Mouse (Mus musculus) kidney, embryonic 16.5 days (tissue): ENCODE results near the gene Stard3. TPM values are rescaled to one million over a fixed set of nuclear protein-coding genes. Genes with fewer than 3 reads are reported as not detected.

Experiments
- ATAC-seq: fragments of 200-750 bp; cut with Nextera tagmentation; 2 replicates; pipeline ENCODE4 v1.8.0; 2017; ENCODE audit warnings: moderate TSS enrichment; ENCODE audit not compliant: low FRiP score, low TSS enrichment
- H3K27ac ChIP-seq: fragments of 300-500 bp; sonication (generic); 2 replicates; pipeline ENCODE4 v1.5.1; 2014; ENCODE audit warnings: low read length
- H3K27me3 ChIP-seq: fragments of 300-500 bp; sonication (generic); 2 replicates; pipeline ENCODE4 v1.6.1; 2014; ENCODE audit warnings: low read length, control low read depth, mixed read lengths; ENCODE audit not compliant: insufficient read depth
- H3K36me3 ChIP-seq: fragments of 300-500 bp; sonication (generic); 2 replicates; pipeline ENCODE4 v1.6.1; 2014; ENCODE audit warnings: low read length, control low read depth, mixed read lengths; ENCODE audit not compliant: insufficient read depth
- H3K4me1 ChIP-seq: fragments of 300-500 bp; sonication (generic); 2 replicates; pipeline ENCODE4 v1.6.1; 2014; ENCODE audit warnings: low read length, control low read depth, mixed read lengths; ENCODE audit not compliant: insufficient read depth
- H3K4me2 ChIP-seq: fragments of 300-500 bp; sonication (generic); replicated peaks from 2 replicates; pipeline ENCODE4 v1.6.1; 2014; ENCODE audit warnings: low read depth, low read length
- H3K4me3 ChIP-seq: fragments of 300-500 bp; sonication (generic); 2 replicates; pipeline ENCODE4 v1.5.1; 2014; ENCODE audit warnings: mild to moderate bottlenecking, low read length
- H3K9ac ChIP-seq: fragments of 300-500 bp; sonication (generic); replicated peaks from 2 replicates; pipeline ENCODE4 v1.6.1; 2014; ENCODE audit warnings: low read length
- H3K9me3 ChIP-seq: fragments of 300-500 bp; sonication (generic); 2 replicates; pipeline ENCODE4 v1.6.1; 2016; ENCODE audit warnings: low read length, control low read depth
- WGBS: fragments of 180-500 bp; shearing (Covaris S2); extraction: QIAGEN DNeasy Blood & Tissue Kit; methylation state at CpG from one replicate; pipeline ENCODE4 v1.1.7; 2014; 5-methylcytosine and 5-hydroxymethylcytosine counted together
- polyA plus RNA-seq: library from polyadenylated mRNA; unstranded; fragments of >200 nt; fragmentation: Nextera tagmentation; extraction: Ambion mirVana; gene quantifications from 2 replicates; pipeline ENCODE4 v1.2.1, GENCODE M21; 2015

Gene Stard3
- polyA plus RNA-seq, 1 experiment from 2014 or later: 62.0 TPM

DNA sequence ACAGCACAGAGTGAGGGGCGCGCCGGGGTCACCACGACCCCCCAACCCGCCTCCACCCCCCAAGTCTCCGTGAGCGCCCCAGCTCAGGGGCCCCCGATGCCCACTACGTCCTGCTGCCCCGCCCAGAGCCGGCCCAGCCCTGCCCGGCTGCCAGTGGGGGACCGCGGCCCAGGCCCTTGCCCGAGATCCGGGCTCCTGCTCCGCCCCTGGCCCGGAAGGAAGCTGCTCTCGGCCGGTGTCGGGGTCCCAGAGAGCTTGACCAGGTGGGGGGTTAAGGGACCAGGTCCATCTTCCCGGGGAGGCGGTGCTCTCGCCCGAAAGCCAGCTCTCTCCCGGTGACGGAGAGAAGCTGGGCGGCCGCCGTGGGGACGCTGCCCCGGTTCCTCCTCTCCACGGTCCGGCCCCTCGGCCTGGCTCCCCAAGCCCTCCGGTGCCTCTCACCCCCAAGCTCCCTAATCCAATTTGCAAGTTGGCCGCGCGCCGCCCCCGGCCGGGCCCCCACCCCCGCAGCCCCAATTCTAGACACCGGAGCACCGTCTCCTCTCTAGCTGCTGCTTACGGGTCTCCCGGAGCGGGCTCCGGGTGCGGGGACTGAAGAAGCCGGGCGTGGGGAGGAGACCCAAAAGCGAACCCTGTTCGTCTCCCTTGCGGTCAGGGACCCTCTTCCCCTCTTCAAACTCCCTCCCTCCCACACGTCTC lies 29.6 kb upstream of the Stard3 start:
- Histone ChIP-seq H3K4me3 (peak overlapping the region; percentile 18), H3K9ac (no peak overlapping the region), H3K36me3 (no peaks in the 10 kb centered on the region), H3K4me2 (peak overlapping the region; percentile 40), H3K9me3 (no peaks in the 10 kb centered on the region), H3K4me1 (peaks cover 18% of the 10 kb centered on the region), H3K27ac (no peak overlapping the region), H3K27me3 (peaks cover 100% of the 10 kb centered on the region)
- under 1% methylated on average over 51 of the region's 56 CpGs for WGBS
- no peak for ATAC-seq

DNA sequence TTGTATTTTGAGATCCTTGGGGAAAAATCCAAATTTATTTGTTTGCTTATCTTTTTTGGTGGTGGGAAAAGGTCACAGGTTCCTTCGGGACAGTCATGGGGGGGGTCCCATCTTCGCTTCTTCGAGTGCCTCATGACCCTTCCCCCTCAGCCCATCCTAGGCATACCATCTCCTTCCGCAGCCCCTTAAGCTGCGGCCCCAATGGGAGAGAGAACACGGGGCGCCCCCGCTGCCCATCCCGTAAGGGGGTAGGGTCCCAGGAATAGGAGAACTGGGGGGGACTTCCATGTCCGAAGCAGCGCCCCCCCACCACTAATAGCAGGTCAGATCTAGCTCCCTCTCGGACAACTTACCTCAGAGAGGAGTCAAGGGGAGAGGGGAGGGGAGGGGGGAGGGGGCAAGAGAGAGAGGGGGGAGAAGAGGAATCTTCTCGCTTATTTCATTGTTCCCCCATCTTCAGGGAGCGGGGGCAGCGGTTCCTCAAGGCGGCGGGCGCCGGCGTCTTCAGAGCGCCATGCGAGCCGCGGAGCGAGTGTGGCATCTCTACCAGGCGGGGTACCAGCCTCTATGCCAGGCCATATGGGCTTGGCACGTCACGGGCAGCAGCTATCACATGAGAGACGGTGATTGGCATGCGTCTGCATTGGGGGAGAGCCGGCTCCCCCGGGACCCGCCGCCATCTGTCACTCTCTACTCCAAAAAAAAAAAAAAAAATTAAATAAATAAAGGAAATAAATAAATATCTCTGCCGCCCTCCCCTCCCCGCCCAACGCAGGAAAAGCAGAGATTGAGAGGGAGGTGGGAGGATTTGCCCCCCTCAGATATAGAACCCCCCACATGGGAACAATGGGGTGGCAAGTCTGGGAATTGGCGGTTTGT lies 28.8 kb upstream of the Stard3 start, which contains the start of gene Neurod2:
Neurod2 (minus strand) TSS at position 568 of the 879 bp plus-strand sequence.
- Histone ChIP-seq H3K4me1 (peaks cover 24% of the 10 kb centered on the region), H3K27me3 (peaks cover 100% of the 10 kb centered on the region), H3K4me3 (peak within 1 kb of the TSS; percentile 18), H3K9me3 (no peaks in the 10 kb centered on the region), H3K4me2 (peak within 1 kb of the TSS; percentile 40), H3K36me3 (no peaks in the 10 kb centered on the region), H3K9ac (no peak within 1 kb of the TSS), H3K27ac (no peak within 1 kb of the TSS)
- ATAC-seq: no peak
- WGBS: 2% methylated on average over 37 of the region's 38 CpGs

- no peaks in the 10 kb centered on the region for H3K9me3 ChIP-seq
- no peak for ATAC-seq
- H3K4me3 ChIP-seq: no peak overlapping the region
- 40% methylated on average over 9 of the region's 9 CpGs for WGBS
- H3K4me1 ChIP-seq: peaks cover 27% of the 10 kb centered on the region
- H3K27me3 ChIP-seq: peaks cover 100% of the 10 kb centered on the region
- H3K9ac ChIP-seq: no peak overlapping the region
- no peak overlapping the region for H3K27ac ChIP-seq
- no peaks in the 10 kb centered on the region for H3K36me3 ChIP-seq
- H3K4me2 ChIP-seq: no peak overlapping the region
Observed at GRCm38 (mm10) chr11:98329960-98330744, 28.0 kb upstream of the Stard3 start.

GRCm38 (mm10) chr11:98330745-98331204 lies 27.4 kb upstream of the Stard3 start:
- H3K9ac ChIP-seq: no peak overlapping the region
- WGBS: 43% methylated on average over 2 of the region's 2 CpGs
- no peak for ATAC-seq
- H3K27ac ChIP-seq: no peak overlapping the region
- no peaks in the 10 kb centered on the region for H3K9me3 ChIP-seq
- peaks cover 27% of the 10 kb centered on the region for H3K4me1 ChIP-seq
- H3K36me3 ChIP-seq: no peaks in the 10 kb centered on the region
- no peak overlapping the region for H3K4me3 ChIP-seq
- no peak overlapping the region for H3K4me2 ChIP-seq
- peaks cover 100% of the 10 kb centered on the region for H3K27me3 ChIP-seq

DNA sequence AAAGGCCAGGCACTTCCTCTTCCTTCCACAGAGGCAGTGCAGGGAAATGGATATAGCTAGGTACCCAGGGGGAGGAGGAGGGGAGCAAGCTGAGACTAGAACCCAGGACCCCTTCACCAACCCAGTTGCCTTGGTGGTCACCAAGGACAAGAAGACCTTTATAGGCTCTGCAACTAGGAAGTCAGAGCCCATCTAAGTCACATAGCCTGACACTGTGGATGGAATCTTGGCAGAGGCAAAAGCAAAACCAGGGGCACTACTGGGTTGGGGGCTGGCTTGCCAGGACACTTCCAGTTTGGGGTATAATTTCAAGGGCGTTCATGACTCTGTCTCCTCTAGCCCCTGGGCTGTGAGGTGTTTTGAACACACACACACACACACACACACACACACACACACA lies 26.8 kb upstream of the Stard3 start:
- Histone ChIP-seq H3K27me3 (peaks cover 100% of the 10 kb centered on the region), H3K27ac (no peak overlapping the region), H3K36me3 (no peaks in the 10 kb centered on the region), H3K4me3 (no peak overlapping the region), H3K4me1 (peaks cover 27% of the 10 kb centered on the region), H3K9ac (no peak overlapping the region), H3K9me3 (no peaks in the 10 kb centered on the region), H3K4me2 (no peak overlapping the region)
- 67% methylated on average over 1 of the region's 1 CpGs for WGBS
- ATAC-seq: no peak

DNA sequence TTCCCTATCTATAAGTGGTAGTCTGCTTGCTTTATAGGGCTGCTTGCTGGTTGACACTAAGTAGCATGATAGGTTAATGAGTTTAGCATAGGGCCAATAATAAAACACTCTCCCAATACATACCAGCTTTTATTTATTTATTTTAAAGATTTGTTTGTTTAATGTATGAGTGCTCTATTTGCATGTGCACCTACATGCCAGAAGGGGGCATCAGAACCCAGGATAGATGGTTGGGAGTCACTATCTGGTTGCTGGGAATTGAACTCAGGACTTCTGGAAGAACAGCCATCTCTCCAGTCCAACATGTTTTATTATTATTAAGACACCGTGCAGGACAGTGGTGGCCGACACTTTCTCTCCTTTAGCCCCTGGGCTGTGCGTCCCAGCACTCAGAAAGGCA lies 26.0 kb upstream of the Stard3 start:
- H3K36me3 ChIP-seq: no peaks in the 10 kb centered on the region
- WGBS: 72% methylated on average over 3 of the region's 3 CpGs
- H3K9me3 ChIP-seq: no peaks in the 10 kb centered on the region
- H3K27ac ChIP-seq: no peak overlapping the region
- no peak overlapping the region for H3K9ac ChIP-seq
- no peak overlapping the region for H3K4me3 ChIP-seq
- peaks cover 100% of the 10 kb centered on the region for H3K27me3 ChIP-seq
- H3K4me2 ChIP-seq: no peak overlapping the region
- no peak for ATAC-seq
- peaks cover 24% of the 10 kb centered on the region for H3K4me1 ChIP-seq

DNA sequence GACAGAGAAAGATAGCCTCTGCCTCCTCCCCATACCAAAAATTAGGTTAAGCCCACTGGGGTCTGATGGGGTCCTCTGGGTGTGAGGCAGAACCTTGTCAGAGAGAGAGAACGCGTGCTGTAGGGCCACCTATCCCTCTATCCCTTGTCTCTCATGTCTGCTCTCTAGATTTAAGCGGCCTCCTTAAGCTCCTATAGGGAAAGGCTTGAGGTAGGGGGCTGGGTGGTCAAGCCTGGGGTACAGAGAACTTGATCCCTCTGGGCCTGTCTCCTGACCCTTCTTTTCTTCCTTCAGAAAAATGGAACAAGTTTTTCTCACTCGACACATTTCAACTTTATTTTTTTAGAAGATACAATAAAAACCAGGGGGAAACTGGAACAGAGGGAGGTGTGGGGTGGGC lies 25.3 kb upstream of the Stard3 start:
- ATAC-seq: no peak
- H3K27me3 ChIP-seq: peaks cover 100% of the 10 kb centered on the region
- H3K4me2 ChIP-seq: no peak overlapping the region
- no peaks in the 10 kb centered on the region for H3K9me3 ChIP-seq
- WGBS: 72% methylated on average over 4 of the region's 4 CpGs
- no peak overlapping the region for H3K9ac ChIP-seq
- no peak overlapping the region for H3K27ac ChIP-seq
- no peak overlapping the region for H3K4me3 ChIP-seq
- peaks cover 18% of the 10 kb centered on the region for H3K4me1 ChIP-seq
- H3K36me3 ChIP-seq: no peaks in the 10 kb centered on the region

- H3K4me1 ChIP-seq: peaks cover 16% of the 10 kb centered on the region
- no peak for ATAC-seq
- H3K4me3 ChIP-seq: no peak overlapping the region
- no peaks in the 10 kb centered on the region for H3K9me3 ChIP-seq
- no peak overlapping the region for H3K27ac ChIP-seq
- H3K4me2 ChIP-seq: no peak overlapping the region
- H3K27me3 ChIP-seq: peaks cover 100% of the 10 kb centered on the region
- H3K9ac ChIP-seq: no peak overlapping the region
- H3K36me3 ChIP-seq: no peaks in the 10 kb centered on the region
- WGBS: 75% methylated on average over 10 of the region's 10 CpGs
Observed at GRCm38 (mm10) chr11:98333263-98333696, 24.9 kb upstream of the Stard3 start.

- peak overlapping the region; percentile 49 for H3K4me2 ChIP-seq
- 1% methylated on average over 37 of the region's 41 CpGs for WGBS
- ATAC-seq: no peak
- peaks cover 17% of the 10 kb centered on the region for H3K4me1 ChIP-seq
- no peaks in the 10 kb centered on the region for H3K36me3 ChIP-seq
- peak overlapping the region; percentile 31 for H3K4me3 ChIP-seq
- no peak overlapping the region for H3K9ac ChIP-seq
- H3K27me3 ChIP-seq: peaks cover 100% of the 10 kb centered on the region
- no peaks in the 10 kb centered on the region for H3K9me3 ChIP-seq
- H3K27ac ChIP-seq: no peak overlapping the region
Observed at GRCm38 (mm10) chr11:98333981-98334741, 24.0 kb upstream of the Stard3 start.
